Mouse (Mus musculus): ENCODE data around the gene Gm14862. TPM values are rescaled to one million over a fixed set of nuclear protein-coding genes. Genes with fewer than 3 reads are reported as not detected.

Gm14862 gene
- polyA plus RNA-seq, 1 experiment from 2014 or later = not detected

DNA sequence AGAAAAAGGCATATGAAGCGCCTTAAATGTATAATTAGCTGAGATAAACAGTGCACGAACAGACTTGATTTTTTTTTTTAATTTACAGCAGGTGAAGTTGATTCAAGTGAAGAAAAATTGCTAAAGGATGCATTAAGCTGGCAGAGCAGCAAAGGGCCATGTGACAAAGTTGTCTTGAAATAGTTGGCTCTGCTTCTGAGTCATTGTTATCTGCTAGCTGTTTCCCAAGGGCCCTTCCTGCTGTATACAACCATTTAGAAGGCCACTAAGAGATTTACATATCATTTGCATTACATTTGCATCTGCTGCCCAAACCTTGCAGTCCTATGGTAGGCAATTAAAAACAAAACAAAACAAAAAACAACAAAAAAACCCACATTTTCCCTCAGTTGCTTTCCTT, 54.7 kb downstream of the Gm14862 start:
- no peak overlapping the region for H3K4me3 ChIP-seq (ENCODE audit: low read length)
- no peak for ATAC-seq (ENCODE audit: low read depth)

More for the DNA sequence above, 54.7 kb downstream of the Gm14862 start:
- 43% methylated on average over 2 of the region's 2 CpGs for WGBS
- Histone ChIP-seq H3K27me3 (ENCODE audit: control insufficient read depth, insufficient read depth, low read depth, low read length) (no peaks in the 10 kb centered on the region), H3K4me2 (ENCODE audit: low read depth, low read length) (no peak overlapping the region), H3K27ac (ENCODE audit: low read length) (no peak overlapping the region; the same call in 1 of the 2 replicates), H3K9me3 (ENCODE audit: control insufficient read depth, low read length) (no peaks in the 10 kb centered on the region), H3K36me3 (ENCODE audit: control insufficient read depth, insufficient read depth, low read length) (no peaks in the 10 kb centered on the region), H3K4me1 (replicated peaks; ENCODE audit: control insufficient read depth, insufficient read depth, low read length) (no peaks in the 10 kb centered on the region), H3K9ac (ENCODE audit: low read length) (no peak overlapping the region)

Other genes starting within 250 kb of the Gm14862 start
- gene Fthl17e, start 223.4 kb downstream of the Gm14862 start, polyA plus RNA-seq (2015; fragmentation: Nextera tagmentation; extraction: Ambion mirVana) = not detected in 2 replicates
- gene Fthl17f, start 193.9 kb downstream of the Gm14862 start, polyA plus RNA-seq (2015; fragmentation: Nextera tagmentation; extraction: Ambion mirVana) = not detected in 2 replicates
- gene 4930402K13Rik, start 152.3 kb downstream of the Gm14862 start, polyA plus RNA-seq (2015; fragmentation: Nextera tagmentation; extraction: Ambion mirVana) = not detected in 2 replicates
- gene Lancl3, start 57.0 kb downstream of the Gm14862 start, polyA plus RNA-seq (2015; fragmentation: Nextera tagmentation; extraction: Ambion mirVana) = 0.93 and 1.1 TPM in 2 replicates
- 2.2 and 2.7 TPM in 2 replicates for gene Xk, start 15.9 kb upstream of the Gm14862 start, polyA plus RNA-seq (2015; fragmentation: Nextera tagmentation; extraction: Ambion mirVana)
- not detected in 2 replicates for gene H2al1m, start 26.9 kb upstream of the Gm14862 start, polyA plus RNA-seq (2015; fragmentation: Nextera tagmentation; extraction: Ambion mirVana)
- gene H2al1k, start 93.7 kb upstream of the Gm14862 start, polyA plus RNA-seq (2015; fragmentation: Nextera tagmentation; extraction: Ambion mirVana) = 0.63 TPM in 1 of 2 replicates, not detected in the other
- gene Cybb, start 230.9 kb upstream of the Gm14862 start, polyA plus RNA-seq (2015; fragmentation: Nextera tagmentation; extraction: Ambion mirVana) = 4.6 and 5.0 TPM in 2 replicates

Measured in lung, embryonic 16.5 days (tissue).